Mouse (Mus musculus) bone marrow macrophage, adult 2 months (primary cell): Measurements from ENCODE around the gene Hsf5.

Source experiments
- CTCF ChIP-seq: IDR thresholded peaks from 2 replicates; pipeline ENCODE4 v1.5.1; 2012; ENCODE audit warnings: low read depth, mild to moderate bottlenecking, low read length, moderate library complexity
- POLR2A ChIP-seq: IDR thresholded peaks from 2 replicates; pipeline ENCODE4 v1.6.1; 2012; ENCODE audit warnings: mild to moderate bottlenecking, low read depth, low read length, borderline replicate concordance

- TF ChIP-seq CTCF, result no peak
- TF ChIP-seq POLR2A, result no peak
These were observed 86.7 kb downstream of the Hsf5 start for GRCm38 (mm10) chr11:87703654-87704053.
